Mouse (Mus musculus) forebrain, embryonic 10.5 days (tissue): ENCODE data around the gene Gdpd5. TPM values are rescaled to one million over a fixed set of nuclear protein-coding genes. Genes with fewer than 3 reads are reported as not detected.

Experiments used
- DNase-seq: peaks from one replicate; pipeline ENCODE4 v3.0.0-alpha.2; 2017; ENCODE audit warnings: low spot score; ENCODE audit errors: extremely low spot score
- H3K27ac ChIP-seq: fragments of 300-500 bp; sonication (generic); 2 replicates; pipeline ENCODE4 v1.5.1; 2016; ENCODE audit warnings: mild to moderate bottlenecking
- H3K27me3 ChIP-seq: fragments of 300-500 bp; sonication (generic); 2 replicates; pipeline ENCODE4 v1.6.1; 2016; ENCODE audit warnings: mild to moderate bottlenecking; ENCODE audit not compliant: poor library complexity, severe bottlenecking
- H3K36me3 ChIP-seq: fragments of 300-500 bp; sonication (generic); replicated peaks from 2 replicates; pipeline ENCODE4 v1.6.1; 2016; ENCODE audit warnings: mild to moderate bottlenecking, moderate library complexity
- H3K4me1 ChIP-seq: fragments of 300-500 bp; sonication (generic); 2 replicates; pipeline ENCODE4 v1.6.1; 2016
- H3K4me3 ChIP-seq: fragments of 300-500 bp; sonication (generic); 2 replicates; pipeline ENCODE4 v1.5.1; 2016; ENCODE audit warnings: mild to moderate bottlenecking, moderate library complexity
- H3K9me3 ChIP-seq: fragments of 300-500 bp; sonication (generic); 2 replicates; pipeline ENCODE4 v1.6.1; 2016; ENCODE audit warnings: mild to moderate bottlenecking, moderate library complexity
- WGBS: fragments of 180-500 bp; shearing (Covaris S2); methylation state at CpG from one replicate; pipeline ENCODE4 v1.1.7; 2016; 5-methylcytosine and 5-hydroxymethylcytosine counted together
- polyA plus RNA-seq: library from polyadenylated mRNA; unstranded; fragments of >200 nt; fragmentation: Nextera tagmentation; extraction: Ambion mirVana; gene quantifications from 2 replicates; pipeline ENCODE4 v1.2.1, GENCODE M21; 2016

The Gdpd5 gene
- polyA plus RNA-seq, 1 experiment from 2014 or later, result 15.9 TPM

DNA sequence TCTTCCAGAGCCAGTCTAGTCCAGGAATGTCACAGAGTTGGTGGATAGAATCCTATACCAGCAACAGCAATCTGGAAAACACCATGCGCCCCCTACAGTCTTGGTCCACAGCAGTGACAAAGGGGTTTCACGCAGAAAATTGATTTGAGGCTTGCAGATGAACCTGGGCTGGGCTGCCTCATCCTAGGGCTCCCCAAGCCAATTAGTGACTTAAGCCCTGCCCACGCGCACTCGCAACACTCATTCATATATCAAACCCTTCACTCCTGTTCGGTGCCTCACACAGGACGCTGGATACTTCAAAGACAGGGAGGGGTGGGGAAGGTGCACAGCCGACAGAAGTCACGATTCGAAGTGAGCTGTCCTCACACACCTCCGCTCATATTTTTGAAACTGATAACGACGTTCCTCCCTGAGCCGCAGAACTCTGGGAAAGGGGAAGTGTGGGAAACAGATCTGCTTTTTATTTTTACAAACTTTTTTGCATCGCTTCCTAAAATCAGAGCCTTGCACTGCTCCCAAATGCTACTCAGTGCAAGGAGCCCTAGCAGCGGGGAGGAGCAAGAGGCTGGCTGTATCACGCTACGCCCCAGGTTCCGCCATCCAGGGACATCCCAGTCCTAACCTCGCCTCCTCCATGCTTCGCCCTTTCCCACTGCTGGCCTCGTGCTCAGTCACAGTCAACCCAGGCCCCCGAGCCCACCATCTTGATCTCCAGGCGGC lies 562 bp upstream of the Gdpd5 start:
- WGBS, result under 1% methylated on average over 24 of the region's 24 CpGs
- H3K4me1 ChIP-seq, result peaks cover 71% of the 10 kb centered on the region
- H3K27ac ChIP-seq, result peak overlapping the region; percentile 98
- peak overlapping the region; percentile 74 for H3K4me3 ChIP-seq
- peak; percentile 75 for DNase-seq
- no peaks in the 10 kb centered on the region for H3K36me3 ChIP-seq
- H3K9me3 ChIP-seq, result no peaks in the 10 kb centered on the region
- peaks cover 28% of the 10 kb centered on the region for H3K27me3 ChIP-seq

DNA sequence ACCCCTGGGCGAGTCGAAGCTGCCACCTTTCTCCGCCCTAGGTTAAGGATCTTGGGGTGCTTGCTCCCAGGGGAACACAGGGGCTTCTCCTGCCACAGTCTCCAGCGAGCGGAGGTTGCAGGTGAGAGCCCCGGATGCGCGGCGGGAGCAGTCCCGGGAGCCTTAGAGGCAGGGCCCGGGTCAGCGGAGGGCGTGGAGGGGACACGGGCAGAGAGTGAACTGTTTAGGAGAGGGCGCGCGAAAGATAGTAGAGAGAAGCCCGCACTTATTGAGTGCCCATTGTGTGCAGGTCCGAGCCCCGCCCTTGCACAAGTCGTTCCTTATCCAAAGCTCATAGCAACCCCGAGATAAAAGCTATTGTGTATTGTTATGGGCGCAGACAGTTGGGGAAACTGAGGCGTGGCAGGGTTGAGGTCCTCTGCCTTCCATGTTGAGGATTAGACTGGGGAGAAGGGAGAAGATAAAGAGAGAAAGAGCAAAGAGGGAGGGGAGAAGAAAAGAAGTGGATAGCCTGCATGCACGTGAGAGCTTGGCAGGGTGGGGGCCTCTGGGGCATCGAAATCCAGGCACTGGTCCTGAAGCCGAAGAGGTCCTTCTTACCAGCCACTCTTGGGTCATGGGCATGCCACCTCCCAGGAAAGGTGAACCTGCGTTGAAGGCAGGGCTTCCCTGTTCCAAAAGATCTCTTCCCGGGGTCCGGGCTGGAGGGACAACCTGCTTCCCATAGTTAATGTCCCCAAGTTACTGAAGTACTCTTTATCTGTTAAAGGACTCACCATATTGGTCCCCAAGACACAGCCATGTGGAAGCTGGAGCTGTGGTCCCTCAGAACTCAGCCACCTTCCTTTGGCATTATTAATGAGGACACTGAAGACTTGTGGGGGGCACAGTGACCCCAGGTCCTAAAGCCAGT lies 1.1 kb downstream of the Gdpd5 start:
- 11% methylated on average over 30 of the region's 30 CpGs for WGBS
- H3K9me3 ChIP-seq, result no peaks in the 10 kb centered on the region
- peaks cover 3% of the 10 kb centered on the region for H3K36me3 ChIP-seq
- DNase-seq, result no peak
- peaks cover 28% of the 10 kb centered on the region for H3K27me3 ChIP-seq
- peaks cover 82% of the 10 kb centered on the region for H3K4me1 ChIP-seq
- H3K27ac ChIP-seq, result peak overlapping the region; percentile 98
- peak overlapping the region; percentile 74 for H3K4me3 ChIP-seq

DNA sequence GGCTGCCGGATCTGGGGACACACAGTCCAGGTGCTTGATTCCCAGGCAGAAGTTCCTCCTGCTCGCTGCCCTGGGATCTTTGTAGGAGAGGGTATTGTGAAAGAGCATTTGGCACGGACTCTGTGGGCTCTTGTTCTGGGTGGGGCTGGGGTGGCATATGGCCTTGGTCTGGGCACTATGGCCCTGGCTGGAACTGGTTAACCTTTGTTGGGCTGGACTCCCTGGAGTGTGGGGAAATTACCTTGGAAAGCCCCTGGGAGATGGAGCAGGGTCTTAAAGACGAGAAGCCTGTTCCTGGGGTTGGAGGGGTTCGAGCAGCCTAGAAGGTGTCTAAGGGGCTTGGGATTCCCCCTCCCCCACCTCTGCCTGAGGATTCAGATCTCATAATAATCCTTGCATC lies 2.0 kb downstream of the Gdpd5 start:
- 59% methylated on average over 5 of the region's 5 CpGs for WGBS
- peaks cover 90% of the 10 kb centered on the region for H3K4me1 ChIP-seq
- H3K36me3 ChIP-seq, result peaks cover 9% of the 10 kb centered on the region
- no peak for DNase-seq
- peak overlapping the region; percentile 74 for H3K4me3 ChIP-seq
- no peaks in the 10 kb centered on the region for H3K9me3 ChIP-seq
- peak overlapping the region; percentile 98 for H3K27ac ChIP-seq
- H3K27me3 ChIP-seq, result peaks cover 28% of the 10 kb centered on the region

DNA sequence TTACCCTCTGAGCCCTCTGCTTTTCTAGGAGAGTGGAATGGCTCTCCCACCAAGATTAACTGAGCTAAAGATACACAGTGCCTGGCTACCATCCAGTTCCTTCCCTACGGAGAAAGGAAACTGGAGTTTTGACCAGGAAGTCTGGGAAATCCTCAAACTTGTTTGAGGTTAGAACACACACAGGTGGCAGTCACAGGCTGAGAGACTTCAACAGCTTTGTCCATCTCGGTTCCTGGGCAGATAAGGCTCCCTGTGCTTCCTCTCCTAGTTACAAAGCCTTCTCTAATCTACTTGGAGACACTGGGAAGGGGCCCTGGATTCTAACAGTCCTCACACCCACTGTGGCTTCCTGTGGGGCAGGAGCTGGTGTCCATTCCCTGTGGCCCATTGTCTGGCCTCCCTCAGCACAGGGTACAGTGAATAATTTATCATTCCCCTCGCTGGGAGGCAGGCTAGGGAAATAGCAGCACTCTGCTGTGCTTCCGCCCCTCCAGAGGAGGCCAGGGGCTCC lies 2.9 kb downstream of the Gdpd5 start:
- Histone ChIP-seq H3K27me3 (peaks cover 28% of the 10 kb centered on the region), H3K4me1 (peaks cover 90% of the 10 kb centered on the region), H3K4me3 (peak overlapping the region; percentile 74), H3K36me3 (peaks cover 18% of the 10 kb centered on the region), H3K27ac (peak overlapping the region; percentile 98), H3K9me3 (no peaks in the 10 kb centered on the region)
- WGBS, result 33% methylated on average over 4 of the region's 4 CpGs
- no peak for DNase-seq

DNA sequence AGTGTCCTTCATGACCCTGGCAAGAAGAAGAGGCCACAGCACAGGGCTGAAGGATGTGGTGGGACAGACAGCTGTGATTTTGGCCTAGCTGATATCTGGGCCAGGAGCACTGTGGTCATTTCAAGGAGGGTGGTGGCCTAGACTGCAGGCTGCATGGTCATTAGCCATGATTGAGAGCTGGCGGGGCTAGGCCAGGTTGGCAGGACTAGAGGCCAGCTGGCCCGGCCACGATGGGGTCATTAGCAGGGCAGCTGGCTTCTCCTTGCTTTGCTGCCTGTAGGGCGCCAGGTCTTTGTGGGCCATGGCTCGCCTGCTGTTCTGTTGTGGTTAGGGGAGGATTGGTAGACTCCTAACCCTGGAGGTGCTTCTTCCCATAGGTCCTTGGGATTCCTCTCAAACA lies 4.8 kb downstream of the Gdpd5 start:
- peaks cover 28% of the 10 kb centered on the region for H3K27me3 ChIP-seq
- WGBS, result 58% methylated on average over 5 of the region's 5 CpGs
- no peak overlapping the region for H3K4me3 ChIP-seq
- H3K36me3 ChIP-seq, result peaks cover 22% of the 10 kb centered on the region
- no peaks in the 10 kb centered on the region for H3K9me3 ChIP-seq
- peaks cover 90% of the 10 kb centered on the region for H3K4me1 ChIP-seq
- no peak for DNase-seq
- H3K27ac ChIP-seq, result peak overlapping the region; percentile 3; the same call in 1 of the 2 replicates

DNA sequence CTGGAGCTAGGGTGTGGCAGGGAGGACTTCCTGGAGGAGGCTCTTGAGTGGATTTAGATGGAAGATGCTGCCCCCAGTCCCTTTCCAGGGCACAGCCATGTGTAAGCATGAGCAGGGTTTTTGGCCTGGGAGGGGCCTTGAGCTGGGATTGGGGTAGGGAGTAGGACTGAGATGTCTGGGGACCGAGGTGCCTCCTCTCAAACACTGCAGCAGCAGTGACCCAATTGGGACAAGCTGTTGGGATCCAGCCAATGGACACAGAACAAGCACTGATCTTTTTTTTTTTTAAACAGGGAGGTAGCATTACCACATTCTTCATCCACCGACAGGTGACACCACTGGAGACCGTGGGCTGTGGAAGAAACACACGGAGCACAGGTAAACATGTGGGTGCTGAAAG lies 5.6 kb downstream of the Gdpd5 start:
- 0 out of 2 replicates have a peak overlapping the region, but pooled peaks have one; percentile 16 for H3K27ac ChIP-seq
- peaks cover 89% of the 10 kb centered on the region for H3K4me1 ChIP-seq
- no peak overlapping the region for H3K4me3 ChIP-seq
- DNase-seq, result no peak
- peaks cover 28% of the 10 kb centered on the region for H3K27me3 ChIP-seq
- 89% methylated on average over 4 of the region's 4 CpGs for WGBS
- H3K36me3 ChIP-seq, result peaks cover 25% of the 10 kb centered on the region
- H3K9me3 ChIP-seq, result no peaks in the 10 kb centered on the region

DNA sequence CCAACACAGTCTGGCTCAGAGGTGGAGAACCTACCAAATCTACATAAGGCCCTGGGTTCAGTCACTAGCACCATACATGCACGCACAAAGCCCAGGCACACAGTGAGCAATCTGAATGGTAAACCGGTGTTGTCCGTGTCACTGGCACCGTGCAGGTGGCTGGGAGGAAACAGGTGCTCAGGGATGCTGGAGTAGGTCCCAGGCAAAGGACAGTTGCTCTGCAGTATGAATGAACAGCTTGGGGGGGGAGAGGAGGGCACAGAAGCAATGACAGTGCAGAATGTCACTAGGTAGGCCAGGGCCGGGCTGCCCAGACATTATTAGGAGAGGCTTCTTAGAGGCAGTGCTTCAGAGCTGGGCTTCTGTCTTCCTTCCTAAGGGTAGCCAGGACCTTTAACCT lies 6.1 kb downstream of the Gdpd5 start:
- Histone ChIP-seq H3K27me3 (peaks cover 24% of the 10 kb centered on the region), H3K36me3 (peaks cover 31% of the 10 kb centered on the region), H3K9me3 (no peaks in the 10 kb centered on the region), H3K4me1 (peaks cover 85% of the 10 kb centered on the region), H3K27ac (0 out of 2 replicates have a peak overlapping the region, but pooled peaks have one; percentile 12), H3K4me3 (no peak overlapping the region)
- DNase-seq, result no peak
- 90% methylated on average over 5 of the region's 5 CpGs for WGBS

DNA sequence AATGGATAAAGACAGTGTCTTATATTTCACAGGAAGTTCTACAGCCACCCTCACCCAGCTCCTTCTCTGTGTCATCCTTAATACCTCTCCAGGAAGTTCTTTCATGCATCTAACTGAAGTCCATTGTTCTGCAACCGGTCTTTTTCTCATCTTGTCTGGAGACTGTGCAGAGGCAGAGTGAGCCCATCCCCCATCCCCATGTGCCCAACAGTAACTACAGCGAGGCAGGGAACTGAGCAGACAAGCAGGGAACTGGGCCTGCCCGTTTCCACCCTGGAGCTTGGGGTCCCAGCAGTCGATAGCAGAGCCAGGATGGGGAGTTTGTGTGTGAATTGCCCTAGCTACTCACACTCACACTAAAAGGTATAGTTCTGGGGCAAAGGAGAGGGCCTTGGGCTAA lies 9.3 kb downstream of the Gdpd5 start:
- no peaks in the 10 kb centered on the region for H3K27me3 ChIP-seq
- peaks cover 67% of the 10 kb centered on the region for H3K4me1 ChIP-seq
- peak overlapping the region; percentile 75 for H3K27ac ChIP-seq
- H3K4me3 ChIP-seq, result no peak overlapping the region
- no peaks in the 10 kb centered on the region for H3K9me3 ChIP-seq
- 24% methylated on average over 4 of the region's 4 CpGs for WGBS
- H3K36me3 ChIP-seq, result peaks cover 44% of the 10 kb centered on the region
- DNase-seq, result no peak

DNA sequence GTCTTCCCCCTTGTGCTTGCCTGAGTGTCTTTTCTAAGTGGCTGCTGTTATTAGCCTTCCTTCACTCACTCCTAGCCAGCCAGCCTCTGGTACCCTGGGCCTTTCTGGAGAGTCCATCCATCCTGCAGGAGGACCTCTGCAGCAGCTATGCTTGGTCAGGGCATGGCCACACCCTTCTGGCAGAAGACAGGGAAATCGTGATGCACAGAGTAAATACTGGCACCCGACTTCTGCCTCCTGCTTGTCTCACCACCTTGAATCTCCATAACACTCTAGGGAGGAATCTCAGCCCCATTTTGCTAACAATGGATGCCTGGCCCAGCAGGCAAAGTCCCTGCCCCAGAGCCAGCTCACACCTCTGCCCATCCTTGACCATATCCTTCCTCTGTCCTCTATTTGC lies 11.5 kb downstream of the Gdpd5 start:
- H3K4me1 ChIP-seq, result peaks cover 73% of the 10 kb centered on the region
- H3K27ac ChIP-seq, result no peak overlapping the region
- no peak overlapping the region for H3K4me3 ChIP-seq
- 79% methylated on average over 2 of the region's 2 CpGs for whole genome bisulfite sequencing
- no peaks in the 10 kb centered on the region for H3K27me3 ChIP-seq
- no peak for DNase-seq
- no peaks in the 10 kb centered on the region for H3K9me3 ChIP-seq
- peaks cover 44% of the 10 kb centered on the region for H3K36me3 ChIP-seq

DNA sequence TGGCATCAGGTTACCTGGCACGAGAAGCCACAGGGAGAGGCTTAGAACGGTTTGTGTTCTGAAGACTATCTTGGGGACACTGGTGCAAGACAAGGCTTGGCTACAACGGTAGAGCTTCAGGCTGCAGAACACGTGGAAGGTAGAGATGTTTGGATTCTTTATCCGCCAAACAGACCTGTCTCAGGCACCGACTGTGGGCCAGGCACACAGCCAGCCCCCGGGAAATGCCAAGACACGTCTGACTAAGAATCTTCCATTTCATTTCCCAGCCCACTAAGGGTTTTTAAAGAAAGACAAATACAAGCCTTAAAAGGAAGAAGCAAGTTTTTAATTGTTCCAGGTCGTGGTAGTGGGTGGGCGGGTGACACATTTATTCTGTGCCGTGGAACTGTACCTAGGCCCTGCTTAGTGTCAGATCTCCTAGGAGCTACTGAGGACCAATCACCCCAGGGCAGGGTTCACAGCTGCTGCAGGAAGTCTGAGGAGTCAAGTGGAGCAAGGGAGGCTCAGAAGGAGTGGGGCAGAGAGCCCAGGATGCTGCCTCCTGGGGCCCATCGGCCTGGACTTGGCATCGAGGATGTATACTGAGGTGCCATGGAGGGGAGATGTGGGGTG lies 12.6 kb downstream of the Gdpd5 start:
- peaks cover 34% of the 10 kb centered on the region for H3K36me3 ChIP-seq

DNA sequence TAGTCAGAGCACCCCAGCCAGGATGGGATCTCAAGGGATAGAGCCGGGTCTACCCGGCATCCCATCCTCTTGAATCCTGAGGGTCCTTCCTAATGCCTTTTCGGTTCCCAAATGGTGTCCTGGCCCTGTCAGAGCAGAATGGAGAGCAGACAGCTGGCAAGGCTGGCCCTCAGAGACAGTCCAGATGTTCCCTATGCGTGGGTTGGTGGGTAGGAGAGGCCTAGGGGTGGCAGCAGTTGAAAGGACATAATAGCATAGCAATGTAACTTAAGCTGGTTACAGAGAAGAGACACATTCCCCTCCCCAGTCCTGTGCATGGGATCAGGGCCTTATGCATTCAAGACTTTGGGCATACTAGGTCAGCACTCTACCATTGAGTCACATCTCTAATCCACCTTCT lies 14.2 kb downstream of the Gdpd5 start:
- Histone ChIP-seq H3K36me3 (peaks cover 31% of the 10 kb centered on the region), H3K9me3 (no peaks in the 10 kb centered on the region), H3K4me3 (no peak overlapping the region), H3K27ac (peak overlapping the region; percentile 30; the same call in 1 of the 2 replicates), H3K27me3 (no peaks in the 10 kb centered on the region), H3K4me1 (peaks cover 47% of the 10 kb centered on the region)
- DNase-seq, result no peak
- 86% methylated on average over 4 of the region's 4 CpGs for WGBS

More for the DNA sequence above, 12.6 kb downstream of the Gdpd5 start:
- no peaks in the 10 kb centered on the region for H3K9me3 ChIP-seq
- WGBS, result 89% methylated on average over 13 of the region's 13 CpGs
- H3K27ac ChIP-seq, result peak overlapping the region; percentile 35; the same call in 1 of the 2 replicates
- no peak overlapping the region for H3K4me3 ChIP-seq
- peaks cover 63% of the 10 kb centered on the region for H3K4me1 ChIP-seq
- no peak for DNase-seq
- no peaks in the 10 kb centered on the region for H3K27me3 ChIP-seq

DNA sequence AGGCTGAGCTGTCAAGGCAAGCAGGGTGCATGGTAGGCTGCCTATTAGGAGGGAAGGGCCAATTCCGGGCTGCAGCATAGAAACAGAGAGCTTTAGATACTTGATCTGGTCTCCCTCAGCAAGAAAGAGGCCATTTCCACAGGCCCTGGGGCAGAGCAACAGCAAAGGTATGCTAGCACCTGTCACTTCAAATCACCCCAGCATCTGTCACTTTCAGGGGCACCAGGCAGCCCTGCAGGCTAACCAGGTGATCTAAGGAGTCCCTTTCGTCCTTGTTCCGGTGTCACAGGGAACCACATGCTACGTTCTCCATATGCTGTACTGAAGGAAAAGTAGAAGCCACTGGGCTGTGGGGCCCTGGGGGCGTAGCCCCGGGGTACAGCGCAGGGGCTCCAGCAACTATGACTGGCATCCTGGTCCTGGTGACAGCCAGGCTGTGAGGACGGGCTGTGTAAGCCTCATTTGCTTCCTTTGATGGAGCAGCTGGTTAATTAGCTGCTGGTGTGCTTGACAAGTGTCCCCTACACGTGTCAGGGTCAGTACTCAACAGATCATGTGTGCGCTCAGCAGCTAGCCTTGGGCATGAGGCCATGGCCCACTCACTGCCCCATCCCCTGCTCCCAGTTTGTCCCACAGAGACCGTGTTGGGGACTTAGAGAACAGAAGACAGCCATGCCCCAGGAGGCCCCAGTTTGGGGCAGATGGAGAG lies 14.8 kb downstream of the Gdpd5 start:
- no peak for DNase-seq
- Histone ChIP-seq H3K4me3 (no peak overlapping the region), H3K27me3 (no peaks in the 10 kb centered on the region), H3K27ac (peak overlapping the region; percentile 51; the same call in 1 of the 2 replicates), H3K4me1 (peaks cover 43% of the 10 kb centered on the region), H3K9me3 (no peaks in the 10 kb centered on the region), H3K36me3 (peaks cover 31% of the 10 kb centered on the region)
- 83% methylated on average over 11 of the region's 11 CpGs for WGBS
